Mouse (Mus musculus) lung, postnatal 14 days (tissue): Measurements from ENCODE around the gene Inpp5e.

Experiments
- DNase-seq: peaks from one replicate; pipeline ENCODE4 v3.0.0; 2021

Inpp5e gene

DNA sequence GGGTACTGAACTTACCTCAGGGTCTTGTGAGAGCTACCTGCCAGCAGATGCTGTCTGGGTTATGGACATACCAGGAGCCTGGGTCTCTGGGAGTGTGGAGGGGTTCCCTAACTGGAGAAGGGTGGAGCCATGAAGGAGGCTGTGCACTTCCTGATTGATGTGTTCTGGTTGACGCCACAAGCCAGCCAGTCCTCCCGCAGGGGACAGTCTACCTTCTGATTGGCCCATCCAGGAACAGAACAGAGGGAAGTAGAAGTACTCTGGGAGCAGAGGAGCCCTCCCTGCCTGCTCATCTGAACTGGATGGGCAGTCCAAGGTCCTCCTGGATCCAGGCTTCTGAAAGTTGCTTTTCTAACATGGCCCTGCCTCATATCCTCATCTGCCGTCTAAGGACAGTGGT, 48.2 kb downstream of the Inpp5e start, which contains the start of gene Card9:
TSS of gene Card9 (minus strand) at position 147 of the 400 bp plus-strand sequence.
- DNase-seq = no peak

DNA sequence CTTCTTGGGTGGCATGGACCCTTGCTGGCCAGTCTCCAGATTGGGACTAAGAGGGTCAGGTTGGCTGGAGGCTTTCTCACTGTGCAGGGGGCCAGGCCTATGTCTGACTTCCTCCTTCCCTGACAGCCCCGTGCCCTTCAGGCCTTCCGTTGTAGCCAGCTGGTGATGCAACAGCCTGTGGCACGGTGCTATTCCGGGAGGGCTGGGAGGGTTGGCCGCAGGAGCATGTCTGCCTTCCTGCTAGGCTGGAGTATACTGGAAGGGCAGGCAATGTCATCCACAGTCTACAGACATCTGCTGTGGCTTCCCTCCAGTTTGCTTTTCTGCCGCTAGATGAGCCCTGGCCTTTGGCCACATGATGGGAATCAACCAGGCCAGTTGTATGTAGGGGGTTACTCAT, 49.0 kb downstream of the Inpp5e start:
- no peak for DNase-seq

DNA sequence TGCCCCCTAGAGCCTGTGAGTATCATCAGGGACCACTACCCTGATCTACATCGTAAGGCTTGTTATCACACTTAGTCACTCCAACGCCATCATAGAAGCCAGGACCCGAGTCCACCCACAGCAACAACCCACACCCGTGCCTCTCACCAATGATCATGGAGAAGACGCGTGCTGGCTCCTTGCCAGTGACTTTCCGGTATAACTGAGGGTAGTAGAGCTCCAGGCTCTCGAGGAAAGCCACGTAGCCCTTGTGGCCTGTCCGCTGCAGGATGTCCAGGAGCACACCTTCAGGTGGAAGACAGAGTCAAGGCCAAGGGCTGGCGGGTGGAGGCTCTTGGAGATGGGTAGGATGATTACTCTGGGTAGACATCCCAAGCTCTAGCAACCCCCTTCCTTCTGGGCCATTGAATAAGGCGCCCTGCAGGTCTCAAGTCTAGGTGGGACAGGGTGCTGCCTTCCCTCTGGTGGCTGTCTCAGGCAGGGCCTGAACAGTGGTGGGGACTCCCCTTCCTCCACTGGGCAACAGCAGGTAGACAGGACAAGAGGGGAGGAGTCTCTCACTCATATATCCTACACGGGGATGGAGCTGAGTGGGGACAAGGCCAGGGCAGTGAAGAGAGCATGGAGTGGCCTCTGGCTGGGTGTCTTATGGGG, 50.2 kb downstream of the Inpp5e start:
- no peak for DNase-seq

DNA sequence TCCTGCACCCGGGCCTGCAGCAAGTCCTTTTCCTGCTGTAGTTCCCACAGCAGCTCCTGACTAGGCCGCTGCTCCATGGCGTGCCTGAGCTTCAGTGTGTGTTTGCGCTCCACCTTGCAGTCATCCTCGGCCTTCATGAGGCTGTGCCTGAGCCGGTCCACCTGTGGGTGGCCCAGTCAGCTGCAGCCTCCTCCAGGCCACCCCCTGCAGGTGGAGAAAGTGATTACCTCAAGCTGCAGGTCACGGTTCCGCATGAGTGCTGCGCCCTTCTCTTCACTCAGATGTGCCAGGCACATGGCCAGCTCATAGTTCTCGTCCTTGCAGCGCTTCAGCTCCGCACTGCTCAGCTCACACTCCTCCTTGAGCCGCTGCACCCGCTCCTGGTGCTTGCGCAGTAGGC, 51.5 kb downstream of the Inpp5e start:
- DNase-seq = no peak

DNA sequence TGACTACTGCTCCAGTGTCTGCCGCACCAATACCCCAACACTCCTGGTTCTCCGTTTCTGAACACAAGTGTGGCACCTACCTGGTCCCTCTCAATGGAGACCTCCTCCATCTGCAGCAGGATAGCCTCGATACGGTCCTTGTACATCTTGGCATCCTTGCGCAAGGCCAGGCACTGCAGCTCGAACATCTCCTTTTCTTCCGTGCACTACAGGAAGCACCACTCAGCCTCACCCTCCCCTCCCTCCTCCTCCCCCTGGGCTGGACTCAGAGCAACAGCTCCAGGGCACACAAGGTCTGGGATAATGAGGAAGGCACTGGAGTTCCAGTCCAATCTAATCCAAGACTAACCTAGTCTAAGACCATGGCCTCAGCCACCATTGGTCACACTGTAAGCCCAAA, 52.3 kb downstream of the Inpp5e start:
- no peak for DNase-seq

DNA sequence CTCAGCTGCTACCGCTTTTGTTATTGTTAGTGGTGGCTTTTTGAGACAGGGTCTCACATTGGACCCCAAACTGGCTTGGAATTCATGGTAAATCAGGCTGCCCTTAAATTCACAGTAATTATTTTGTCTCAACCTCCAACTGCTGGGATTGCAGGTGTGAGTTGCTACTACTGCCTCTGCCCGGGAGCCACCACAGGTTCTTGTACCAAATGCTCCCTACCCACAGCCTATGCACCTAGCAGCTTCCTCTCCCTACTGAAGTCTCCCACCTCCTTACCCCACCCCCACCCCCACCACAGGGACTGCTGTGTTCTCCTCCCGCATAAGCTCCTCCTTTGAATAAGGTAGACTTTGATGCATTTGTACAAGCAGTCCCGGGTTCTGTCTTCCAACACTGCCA, 52.8 kb downstream of the Inpp5e start:
- no peak for DNase-seq

DNA sequence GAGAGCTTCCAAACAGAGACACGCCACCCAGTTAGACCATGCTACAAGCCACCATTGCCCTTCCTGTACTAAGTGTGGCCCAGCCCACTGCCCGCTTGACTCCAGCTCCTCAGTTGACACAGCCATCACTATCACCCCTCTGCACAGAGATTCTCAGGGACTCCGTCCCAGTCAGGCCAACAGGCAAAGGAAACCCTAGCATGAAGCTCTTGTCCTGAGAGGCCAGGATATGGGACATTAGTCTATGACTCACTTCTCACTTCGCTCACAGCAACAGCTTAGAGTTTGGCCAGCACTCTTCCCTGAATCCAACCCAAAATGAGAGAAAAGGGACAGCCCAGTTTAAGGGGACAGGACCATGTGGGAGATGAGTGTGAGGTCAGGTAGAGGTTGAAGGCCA, 54.6 kb downstream of the Inpp5e start:
- DNase-seq = no peak

DNA sequence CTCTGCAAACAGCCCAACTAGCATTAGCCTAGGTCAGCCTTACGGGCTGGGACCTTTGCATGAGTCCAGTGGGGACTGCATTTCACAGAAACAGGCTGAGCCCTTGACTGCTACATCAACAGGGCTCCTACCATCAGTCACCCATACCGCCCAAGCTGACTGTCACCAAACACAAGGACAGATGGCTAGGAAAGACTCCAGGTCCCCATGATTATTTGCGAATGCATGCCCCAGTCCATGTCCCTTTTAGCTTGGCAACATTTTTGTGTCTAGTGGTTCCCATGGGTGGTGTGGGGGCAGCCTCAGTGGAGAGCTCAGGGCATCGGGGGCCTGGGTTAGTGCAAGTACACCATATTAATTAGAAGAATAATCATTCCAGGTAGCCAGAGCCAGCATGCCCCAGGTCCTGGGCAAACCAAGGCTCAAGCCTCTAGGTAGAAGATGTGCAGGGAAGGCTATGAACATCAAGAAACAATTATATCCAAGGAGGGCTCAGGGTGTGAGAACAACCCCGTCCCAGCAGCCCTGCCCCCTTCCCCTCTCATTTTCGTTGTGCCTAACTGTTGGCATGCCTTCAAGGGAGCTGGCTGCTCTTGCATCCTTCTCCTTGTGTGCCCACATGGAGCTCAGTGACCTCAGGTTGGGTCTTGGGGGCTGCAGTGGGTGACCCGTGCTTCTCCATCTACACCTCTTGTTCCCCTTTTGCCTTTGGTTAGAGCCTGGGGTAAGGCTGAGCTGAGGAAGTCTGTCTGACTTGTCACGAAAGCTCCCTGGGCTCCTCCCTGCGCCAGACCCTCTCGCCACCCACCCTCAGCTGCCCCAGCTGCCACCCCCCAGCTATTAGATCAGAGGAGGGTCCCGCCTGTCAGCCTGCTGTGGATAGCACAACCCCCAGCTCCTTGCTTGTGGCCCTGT, 55.7 kb downstream of the Inpp5e start:
- no peak for DNase-seq

DNA sequence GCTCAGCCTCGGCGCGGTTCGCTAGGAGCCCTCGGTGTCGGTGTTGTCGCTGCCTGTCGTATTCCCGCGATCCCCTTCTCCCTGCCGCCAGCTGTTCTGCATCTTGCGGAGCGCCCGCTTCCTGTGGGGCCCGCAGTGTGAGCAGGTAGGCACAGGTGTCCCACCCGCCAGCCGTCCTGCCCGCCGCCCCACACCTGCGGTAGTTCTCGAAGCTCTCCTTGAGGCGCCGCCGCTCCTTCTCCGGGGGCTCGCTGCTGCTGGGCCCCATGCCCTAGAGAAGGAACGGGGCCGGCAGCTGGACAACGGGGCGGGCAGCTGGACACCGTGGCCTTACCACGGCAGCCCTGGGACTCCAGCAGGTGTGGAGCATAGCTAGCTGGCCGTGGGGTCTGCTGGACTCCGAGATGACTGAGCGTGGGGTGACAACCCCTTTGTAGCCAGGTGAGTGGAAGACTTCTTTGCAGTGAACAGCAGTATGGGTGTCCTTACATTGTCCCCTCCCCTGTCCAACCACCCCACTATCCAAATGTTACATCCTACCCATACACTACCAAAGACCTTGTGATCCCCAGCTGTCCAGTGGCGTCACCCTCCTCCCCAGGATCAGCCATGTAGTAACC, 56.6 kb downstream of the Inpp5e start:
- no peak for DNase-seq

DNA sequence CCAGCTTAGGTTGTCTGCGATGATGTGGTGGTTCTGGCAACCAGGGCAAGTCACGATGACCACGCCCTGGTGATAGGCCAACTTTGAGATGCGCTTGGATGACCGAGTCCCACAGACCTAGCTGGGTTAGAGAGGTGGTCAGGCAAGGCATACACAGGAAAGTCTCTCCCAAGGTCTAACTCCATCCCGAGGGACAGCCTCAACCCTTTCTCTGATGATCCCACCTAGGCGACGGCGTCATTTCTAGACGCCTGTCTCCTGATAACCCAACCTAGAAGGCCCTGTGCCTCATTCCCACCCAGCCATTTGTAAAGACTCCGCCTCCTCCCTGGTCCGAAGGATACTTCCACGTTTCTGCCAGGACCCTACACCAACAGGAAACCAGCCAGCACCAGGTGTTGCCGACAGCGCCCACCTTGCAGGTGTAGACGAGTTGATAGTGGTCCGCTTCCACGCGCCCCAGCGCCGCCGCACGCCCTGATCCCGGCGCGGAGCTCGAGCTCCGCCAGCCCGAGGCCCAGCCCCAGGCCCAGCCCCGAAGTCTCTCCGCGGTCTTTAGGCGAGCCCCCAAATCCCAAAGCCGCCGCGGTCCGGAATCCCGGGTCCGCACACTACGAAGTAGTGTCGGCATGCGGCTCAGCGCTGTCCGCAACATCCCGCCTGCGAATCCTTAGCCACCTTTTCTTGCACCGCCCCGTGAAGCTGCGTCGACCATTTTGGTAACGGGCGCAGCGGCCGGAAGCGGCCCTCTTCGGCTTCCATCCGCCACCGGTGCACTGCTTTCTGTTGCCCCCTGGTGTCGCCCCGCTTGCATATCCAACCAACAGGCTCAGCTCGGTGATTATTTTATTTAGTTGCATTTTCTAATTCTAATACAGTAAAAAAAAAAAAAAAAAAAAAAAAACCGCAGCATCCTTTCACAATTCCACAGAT, 57.4 kb downstream of the Inpp5e start, which contains the start of gene Dnlz:
TSS of gene Dnlz (minus strand) at position 753 of the 933 bp plus-strand sequence.
- DNase-seq = peak; percentile 95

DNA sequence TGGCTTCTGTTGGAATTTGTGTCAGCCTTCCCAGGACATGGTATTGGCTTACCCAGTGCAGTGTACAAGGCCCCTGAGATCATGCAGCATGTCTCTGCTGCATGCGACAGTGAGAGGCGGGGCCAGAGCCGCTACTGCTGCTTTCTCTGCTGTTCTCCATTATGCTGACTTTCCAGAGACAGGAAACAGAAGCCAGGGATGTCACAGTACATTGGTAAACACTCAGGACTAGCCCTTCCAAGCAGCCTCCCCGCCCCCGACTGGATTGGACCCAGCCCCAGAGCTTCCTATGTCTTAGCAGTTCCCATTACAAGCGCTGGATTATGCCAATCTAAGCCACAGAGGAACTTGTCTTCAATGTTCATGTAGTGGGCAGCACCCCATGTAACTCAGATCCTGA, 60.8 kb downstream of the Inpp5e start:
- DNase-seq = peak; percentile 63
